Mouse (Mus musculus) layer of hippocampus, adult 8-10 months (tissue): ENCODE data around the gene Prdm13. TPM values are rescaled to one million over a fixed set of nuclear protein-coding genes. Genes with fewer than 3 reads are reported as not detected.

Experiments used
- DNase-seq, 2 experiments: peaks; one replicate each; pipeline ENCODE4 v3.0.0; 2022; ENCODE audit warnings: low spot score in 2 of 2
- total RNA-seq, 4 experiments: library from RNA; stranded (reverse); gene quantifications; 2 replicates each; pipeline ENCODE4 v1.2.4; 2022

The Prdm13 gene
- total RNA-seq, 4 experiments from 2014 or later: not detected

GRCm38 (mm10) chr4:21678101-21678974 lies 7.4 kb downstream of the Prdm13 start:
- no peak for DNase-seq

DNA sequence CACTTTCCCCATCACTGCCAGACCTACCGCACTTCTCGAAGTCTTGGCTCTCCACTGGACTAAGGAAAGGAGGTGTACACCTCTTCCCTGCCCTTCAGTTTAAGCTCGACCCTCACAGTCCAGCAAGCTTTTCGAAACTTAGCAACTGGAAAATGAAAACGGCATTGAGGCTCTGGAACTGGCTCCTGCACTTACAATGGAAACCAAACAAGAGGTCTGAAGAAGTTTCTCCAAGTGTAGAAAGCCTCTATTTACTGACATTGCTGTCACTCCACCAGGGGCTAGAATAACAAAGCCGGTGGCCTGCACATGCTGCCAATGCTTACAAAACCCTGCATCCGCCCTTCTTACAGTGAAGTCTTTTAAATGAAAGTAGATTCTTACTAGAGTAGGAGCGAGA lies 11.1 kb downstream of the Prdm13 start:
- no peak for DNase-seq

DNA sequence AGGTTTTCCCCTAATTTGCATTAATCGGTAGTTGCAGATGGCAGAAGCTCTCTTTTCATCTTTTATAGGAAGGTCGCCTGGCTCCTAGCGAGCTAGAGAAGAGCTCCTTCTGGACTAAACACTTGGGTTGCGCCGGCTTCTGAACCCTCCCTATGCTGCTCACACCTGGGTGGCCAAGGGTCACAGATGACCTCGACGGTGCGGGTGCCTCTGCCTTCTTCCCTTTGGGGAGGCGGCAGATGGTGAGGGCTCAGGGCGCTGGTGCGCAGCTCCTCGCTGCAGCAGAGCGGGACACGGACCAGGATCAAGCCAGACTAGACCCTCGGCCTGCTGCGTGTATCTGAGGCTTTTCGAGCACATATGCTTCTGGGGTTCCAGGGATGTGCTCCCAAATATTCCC lies 11.7 kb downstream of the Prdm13 start:
- DNase-seq: no peak

GRCm38 (mm10) chr4:21665961-21666360 lies 19.8 kb downstream of the Prdm13 start:
- peak in 1 of 2 experiments; percentile 39 for DNase-seq

- no peak for DNase-seq
Observed at GRCm38 (mm10) chr4:21658184-21658583, 27.6 kb downstream of the Prdm13 start.

DNA sequence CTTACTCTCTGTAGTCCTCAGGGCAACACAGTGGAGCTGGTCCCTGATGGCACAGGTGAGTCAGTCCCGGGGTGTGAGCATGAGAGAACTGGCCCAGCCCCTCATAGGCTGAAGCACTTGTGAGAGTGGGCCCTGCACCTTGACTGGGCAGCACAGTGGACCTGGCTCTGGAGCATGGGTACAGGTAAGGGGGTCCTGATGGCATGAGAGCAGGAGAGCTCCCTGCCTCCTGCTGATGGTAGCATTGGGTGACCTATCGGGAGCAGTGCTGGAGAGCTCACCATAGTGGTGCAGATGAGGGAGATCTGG lies 56.5 kb downstream of the Prdm13 start:
- no peak for DNase-seq

GRCm38 (mm10) chr4:21628367-21629274 lies 57.1 kb downstream of the Prdm13 start:
- DNase-seq: no peak

Other genes starting within 250 kb of the Prdm13 start
- 10 to 100 TPM; 30.5 to 39.4 (median 37.1) TPM for gene Ccnc, start 41.7 kb upstream of the Prdm13 start, total RNA-seq
- 10 to 100 TPM; 47.1 to 64.1 (median 54.4) TPM for gene Usp45, start 81.2 kb upstream of the Prdm13 start, total RNA-seq
- gene Tstd3, start 81.2 kb upstream of the Prdm13 start, total RNA-seq: 10 to 100 TPM; 21.7 to 24.5 (median 24.0) TPM
- 100 to 1,000 TPM; 199 to 268 (median 223) TPM for gene Pnisr, start 161.6 kb upstream of the Prdm13 start, total RNA-seq
- gene Coq3, start 193.7 kb upstream of the Prdm13 start, total RNA-seq: 10 to 100 TPM; 11.3 to 13.8 (median 13.0) TPM
- 10 to 100 TPM; 48.8 to 54.7 (median 52.4) TPM for gene Faxc, start 245.4 kb upstream of the Prdm13 start, total RNA-seq